Mouse (Mus musculus): ENCODE measurements around the gene Mrm2. TPM values are rescaled to one million over a fixed set of nuclear protein-coding genes. Genes with fewer than 3 reads are reported as not detected.

Gene Mrm2
- total and polyA plus RNA-seq, 3 experiments: 11.2 to 14.6 (median 13.6) TPM

DNA sequence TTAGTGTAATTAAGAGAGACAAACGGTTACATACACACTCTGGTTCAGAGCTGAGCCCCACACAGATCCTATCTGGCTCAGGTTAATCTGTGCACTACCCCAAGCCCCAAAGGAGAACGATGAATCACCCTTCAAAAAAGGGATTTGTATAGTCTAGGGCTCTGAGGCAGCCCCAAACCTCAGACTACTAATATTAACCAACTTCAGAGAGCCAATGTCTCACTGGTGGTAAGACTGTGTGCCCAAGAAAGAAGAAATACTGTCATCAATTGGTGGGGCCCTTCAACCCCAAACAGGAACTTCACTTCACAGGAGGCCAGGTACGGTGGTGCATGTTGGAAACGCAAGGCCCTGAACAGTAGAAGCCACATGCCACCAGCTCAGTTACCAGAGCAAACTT, 13.5 kb upstream of the Mrm2 start:
- in situ Hi-C loops (cut with MboI; ENCODE audit: low pct_ligation_motif_present, low pct_unique_long_range_greater_than_20kb, low sequenced_read_pairs): no loop called here
- peaks cover 39 to 88% of the 10 kb centered on the region in 2 experiments for H3K36me3 ChIP-seq (replicated peaks in 1 of 2; ENCODE audit: control insufficient read depth in 1 of 2, insufficient read depth in 1 of 2, low read length in 1 of 2)
- dilution Hi-C loops (cut with MboI; ENCODE audit: extremely low pct_ligation_motif_present, extremely low pct_unique_long_range_greater_than_20kb, low sequenced_read_pairs): no loop called here

DNA sequence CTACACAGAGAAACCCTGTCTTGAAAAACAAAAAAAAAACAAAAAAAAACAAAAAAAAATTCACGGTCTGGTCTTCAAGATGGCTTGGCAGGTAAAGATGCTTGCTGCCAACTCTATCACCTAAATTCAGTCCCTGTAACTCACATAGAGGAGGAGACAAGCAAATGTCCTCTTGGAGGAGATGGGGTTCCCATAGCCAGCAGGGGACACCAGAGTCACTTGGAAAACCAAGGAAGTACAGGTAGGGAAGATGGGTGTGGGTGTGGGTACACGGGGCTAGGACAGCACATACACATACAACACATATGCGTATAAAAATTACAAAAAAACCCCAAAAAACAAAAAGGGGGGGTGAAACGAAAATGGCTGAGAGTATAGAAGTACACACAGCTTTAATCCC, 11.2 kb upstream of the Mrm2 start:
- Histone ChIP-seq H3K4me1 (ENCODE audit: control insufficient read depth in 1 of 2, insufficient read depth in 2 of 2) (peaks cover 4 to 41% of the 10 kb centered on the region in 2 experiments; a peak in 3 of 4 replicates), H3K4me2 (ENCODE audit: insufficient read depth, low read depth, poor library complexity, severe bottlenecking) (no peak overlapping the region), H3K4me3 (replicated peaks in 1 of 3; ENCODE audit: low read depth in 2 of 3, low read length in 2 of 3, poor library complexity in 1 of 3) (no peak overlapping the region), H3K9me3 (replicated peaks; ENCODE audit: low read length) (peaks cover 6% of the 10 kb centered on the region), H3K36me3 (replicated peaks in 1 of 2; ENCODE audit: control insufficient read depth in 1 of 2, insufficient read depth in 1 of 2, low read length in 1 of 2) (peaks cover 48 to 95% of the 10 kb centered on the region in 2 experiments), H3K27me3 (replicated peaks) (no peaks in the 10 kb centered on the region), H3K79me2 (replicated peaks; ENCODE audit: control insufficient read depth, extremely low read depth, insufficient read depth, poor library complexity, severe bottlenecking) (no peaks in the 10 kb centered on the region), H3K27ac (ENCODE audit: insufficient read depth, low read depth) (no peak overlapping the region), H3K9ac (ENCODE audit: insufficient read depth, low read depth) (no peak overlapping the region)
- no peak for DNase-seq (ENCODE audit: extremely low read depth)
- TF ChIP-seq ZC3H11A (IDR thresholded peaks at IDR 0.05; ENCODE audit: low read depth, low read length): no peak
- TF ChIP-seq CTCF (conservative IDR thresholded peaks at IDR 0.05 in 1 of 2, IDR thresholded peaks at IDR 0.05 in 1 of 2; ENCODE audit: low read depth in 2 of 2, low read length in 2 of 2): peak in 1 of 2 experiments; percentile 29; a peak in 1 of 4 replicates
- in situ Hi-C loops (cut with MboI; ENCODE audit: low pct_ligation_motif_present, low pct_unique_long_range_greater_than_20kb, low sequenced_read_pairs) (no loop called here), dilution Hi-C loops (cut with MboI; ENCODE audit: extremely low pct_ligation_motif_present, extremely low pct_unique_long_range_greater_than_20kb, low sequenced_read_pairs) (no loop called here)

More for the DNA sequence above, 13.5 kb upstream of the Mrm2 start:
- Histone ChIP-seq H3K4me2 (ENCODE audit: insufficient read depth, low read depth, poor library complexity, severe bottlenecking) (no peak overlapping the region), H3K27ac (ENCODE audit: insufficient read depth, low read depth) (no peak overlapping the region), H3K9me3 (replicated peaks; ENCODE audit: low read length) (no peaks in the 10 kb centered on the region), H3K4me3 (replicated peaks in 1 of 3; ENCODE audit: low read depth in 2 of 3, low read length in 2 of 3, poor library complexity in 1 of 3) (no peak overlapping the region), H3K4me1 (ENCODE audit: control insufficient read depth in 1 of 2, insufficient read depth in 2 of 2) (peaks cover 7 to 63% of the 10 kb centered on the region in 2 experiments; a peak in 3 of 4 replicates), H3K79me2 (replicated peaks; ENCODE audit: control insufficient read depth, extremely low read depth, insufficient read depth, poor library complexity, severe bottlenecking) (no peaks in the 10 kb centered on the region), H3K27me3 (replicated peaks) (no peaks in the 10 kb centered on the region), H3K9ac (ENCODE audit: insufficient read depth, low read depth) (no peak overlapping the region)
- peak; percentile 73 for DNase-seq (ENCODE audit: extremely low read depth)
- TF ChIP-seq MEF2A (IDR thresholded peaks at IDR 0.05; ENCODE audit: borderline replicate concordance, low read depth, low read length) (peak; percentile 49; the same call in 1 of the 2 replicates), JUN (IDR thresholded peaks at IDR 0.05; ENCODE audit: insufficient read depth, low read depth, low read length) (no peak), ETS1 (conservative IDR thresholded peaks at IDR 0.05; ENCODE audit: low read depth, low read length) (peak; percentile 46), MAFK (IDR thresholded peaks at IDR 0.05; ENCODE audit: insufficient replicate concordance, low read length) (0 out of 2 replicates have a peak, but pooled peaks have one; percentile 18), MXI1 (IDR thresholded peaks at IDR 0.05; ENCODE audit: low read depth, low read length) (no peak)

DNA sequence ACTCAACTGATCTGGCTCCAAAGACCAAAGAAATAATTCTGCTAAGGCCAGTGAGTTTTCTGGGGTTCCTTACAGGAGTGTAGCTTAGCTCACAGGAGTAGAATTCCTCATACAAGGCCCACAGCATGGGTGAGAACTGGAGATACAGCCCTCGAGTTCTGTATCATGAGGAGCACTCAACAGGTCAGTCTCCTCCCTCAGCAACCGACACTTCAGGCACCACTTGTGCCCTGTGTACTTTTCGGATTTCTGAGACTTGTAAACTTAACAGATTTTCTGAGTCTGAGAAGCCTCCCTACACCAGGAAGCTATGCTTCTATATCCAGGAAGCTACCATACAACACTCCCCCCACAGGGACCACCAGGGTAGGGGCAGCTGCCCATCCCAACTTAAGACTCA, 8.1 kb upstream of the Mrm2 start:
- no peaks in the 10 kb centered on the region for H3K27me3 ChIP-seq (replicated peaks)
- no peak overlapping the region for H3K4me3 ChIP-seq (replicated peaks in 1 of 3; ENCODE audit: low read depth in 2 of 3, low read length in 2 of 3, poor library complexity in 1 of 3)
- H3K79me2 ChIP-seq (replicated peaks; ENCODE audit: control insufficient read depth, extremely low read depth, insufficient read depth, poor library complexity, severe bottlenecking): no peaks in the 10 kb centered on the region
- in situ Hi-C loops (cut with MboI; ENCODE audit: low pct_ligation_motif_present, low pct_unique_long_range_greater_than_20kb, low sequenced_read_pairs): loop anchor here (5.0 kb wide), 1 partner anchor 52 kb away; no protein-coding TSS in a partner anchor
- no peak overlapping the region for H3K4me2 ChIP-seq (ENCODE audit: insufficient read depth, low read depth, poor library complexity, severe bottlenecking)
- TF ChIP-seq SIN3A (IDR thresholded peaks at IDR 0.05; ENCODE audit: low read length) (no peak), MAZ (IDR thresholded peaks at IDR 0.05; ENCODE audit: low read depth, low read length) (no peak), MAX (IDR thresholded peaks at IDR 0.05; ENCODE audit: low read length) (no peak), ZC3H11A (IDR thresholded peaks at IDR 0.05; ENCODE audit: low read depth, low read length) (no peak), RAD21 (IDR thresholded peaks at IDR 0.05; ENCODE audit: low read depth, low read length) (no peak), GABPA (IDR thresholded peaks at IDR 0.05; ENCODE audit: insufficient replicate concordance, low read depth, low read length) (no peak), TBP (conservative IDR thresholded peaks at IDR 0.05; ENCODE audit: low read depth, low read length) (no peak), ZMIZ1 (IDR thresholded peaks at IDR 0.05; ENCODE audit: low read depth, low read length) (no peak), NRF1 (IDR thresholded peaks at IDR 0.05; ENCODE audit: low read depth, low read length) (no peak), MYC (IDR thresholded peaks at IDR 0.05; ENCODE audit: low read depth, low read length) (no peak), RCOR1 (conservative IDR thresholded peaks at IDR 0.05; ENCODE audit: low read depth, low read length) (no peak), ELF1 (IDR thresholded peaks at IDR 0.05; ENCODE audit: low read depth, low read length) (no peak), SMC3 (IDR thresholded peaks at IDR 0.05; ENCODE audit: low read depth, low read length) (no peak), USF2 (conservative IDR thresholded peaks at IDR 0.05; ENCODE audit: low read depth, low read length) (no peak), PAX5 (IDR thresholded peaks at IDR 0.05; ENCODE audit: low read length) (no peak), ZKSCAN1 (IDR thresholded peaks at IDR 0.05; ENCODE audit: borderline replicate concordance, low read depth, low read length) (no peak), TCF12 (IDR thresholded peaks at IDR 0.05; ENCODE audit: low read depth, low read length) (no peak), IRF4 (IDR thresholded peaks at IDR 0.05; ENCODE audit: low read depth, low read length) (no peak)
- peaks cover 6% of the 10 kb centered on the region for H3K9me3 ChIP-seq (replicated peaks; ENCODE audit: low read length)
- H3K4me1 ChIP-seq (ENCODE audit: control insufficient read depth in 1 of 2, insufficient read depth in 2 of 2): peaks cover 0 to 11% of the 10 kb centered on the region in 2 experiments; a peak in 2 of 4 replicates
- DNase-seq (ENCODE audit: extremely low read depth): no peak
- no peak overlapping the region for H3K27ac ChIP-seq (ENCODE audit: insufficient read depth, low read depth)
- dilution Hi-C loops (cut with MboI; ENCODE audit: extremely low pct_ligation_motif_present, extremely low pct_unique_long_range_greater_than_20kb, low sequenced_read_pairs): no loop called here
- no peak overlapping the region for H3K9ac ChIP-seq (ENCODE audit: insufficient read depth, low read depth)
- peaks cover 55 to 94% of the 10 kb centered on the region in 2 experiments for H3K36me3 ChIP-seq (replicated peaks in 1 of 2; ENCODE audit: control insufficient read depth in 1 of 2, insufficient read depth in 1 of 2, low read length in 1 of 2)
